Mouse (Mus musculus): Measurements from ENCODE around the gene Wdr63.

- no peak for TF ChIP-seq CTCF (IDR thresholded peaks at IDR 0.05; ENCODE audit: borderline replicate concordance, extremely low read depth, insufficient read depth, insufficient read length)
- no peak for TF ChIP-seq POLR2A (IDR thresholded peaks at IDR 0.05; ENCODE audit: borderline replicate concordance, extremely low read depth, insufficient read depth, insufficient read length, poor library complexity, severe bottlenecking)
Observed at GRCm38 (mm10) chr3:146110358-146110757, 2.4 kb upstream of the Wdr63 start.
